Mouse (Mus musculus) left cerebral cortex, postnatal 36 days (tissue): ENCODE data around the gene Csmd2. TPM values are rescaled to one million over a fixed set of nuclear protein-coding genes. Genes with fewer than 3 reads are reported as not detected.

Source experiments
- DNase-seq, 2 experiments: peaks; one replicate each; pipeline ENCODE4 v3.0.0; 2021 to 2022; ENCODE audit warnings: low spot score in 2 of 2, mixed read lengths in 1 of 2
- intact Hi-C: fragments of 180-260 bp; cut with DNase I; formaldehyde crosslinking; loops from one replicate; pipeline ENCODE4 v1.15.1; 2025
- total RNA-seq, 2 experiments: library from RNA; stranded (reverse); gene quantifications; 2 replicates each; pipeline ENCODE4 v1.2.3; 2021

The Csmd2 gene
- total RNA-seq, 2 experiments from 2014 or later, result 48.3 to 73.3 TPM

DNA sequence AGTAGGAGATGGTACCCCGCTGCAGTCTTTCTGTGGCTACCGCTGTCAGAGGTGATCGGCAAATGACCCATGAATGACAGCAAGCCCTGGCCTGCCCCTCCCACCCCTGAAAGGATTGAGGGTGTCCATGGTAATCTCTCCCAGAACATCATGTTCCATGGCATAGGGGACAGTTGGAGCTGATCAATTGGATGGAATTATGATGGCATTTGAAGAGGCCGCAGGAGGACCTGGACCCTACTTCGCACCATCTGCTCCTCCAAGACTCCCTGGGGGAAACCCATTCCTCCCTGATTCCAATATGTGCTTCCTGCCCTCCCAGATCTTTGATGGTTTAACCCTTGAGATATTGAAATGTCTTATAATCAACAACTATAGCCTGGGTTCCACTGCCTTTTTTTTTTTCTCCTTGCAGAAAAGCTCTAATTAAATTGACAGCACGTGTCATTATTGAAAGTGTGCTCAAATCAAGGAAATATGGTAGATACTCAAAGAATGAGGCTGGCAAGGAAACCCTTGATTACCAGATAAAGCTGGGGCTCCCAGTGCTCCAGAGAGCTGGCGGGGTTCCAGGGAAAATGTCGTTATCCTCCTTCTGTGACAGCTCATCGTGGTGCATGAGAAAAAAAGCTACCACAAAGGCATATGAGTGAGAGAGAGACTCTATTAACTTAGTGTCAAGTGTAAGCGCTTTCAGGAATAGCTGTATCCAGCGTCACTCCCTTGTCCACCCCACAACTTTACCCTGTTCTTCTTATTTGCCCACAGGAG is 145.4 kb downstream of the Csmd2 start:
- no peak for DNase-seq
- intact Hi-C loops, result no loop called here

DNA sequence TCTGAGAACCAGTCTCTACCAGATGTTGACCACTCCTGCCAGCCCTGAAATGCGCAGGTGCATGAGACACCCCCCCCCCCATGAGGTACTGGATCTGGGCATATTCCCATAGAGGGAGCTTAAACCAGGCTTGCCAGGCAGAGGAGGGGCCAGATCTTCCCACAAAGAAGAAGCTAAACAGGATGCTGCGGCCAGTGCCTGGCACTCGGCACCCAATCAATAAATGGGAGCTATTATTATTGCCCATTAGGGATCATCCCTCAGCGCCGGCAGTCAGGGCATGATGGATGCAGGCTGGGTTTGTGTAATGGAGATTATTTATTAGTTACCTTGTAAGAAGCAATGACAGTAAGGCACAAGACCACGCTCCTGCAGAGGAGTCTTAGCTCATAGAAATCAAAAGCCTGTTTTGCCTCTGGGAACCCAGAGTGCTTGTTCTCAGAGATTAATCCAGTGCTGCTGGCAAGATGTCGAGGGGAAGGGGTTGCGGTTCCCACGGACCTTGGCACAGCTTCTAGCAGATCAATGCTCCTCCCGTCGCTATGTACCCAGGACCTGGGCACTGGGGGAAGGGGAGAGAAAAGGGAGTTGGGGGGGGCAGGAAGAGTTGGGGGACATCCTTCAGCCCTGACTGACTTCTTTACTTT is 146.8 kb downstream of the Csmd2 start:
- intact Hi-C loops, result no loop called here
- DNase-seq, result no peak

DNA sequence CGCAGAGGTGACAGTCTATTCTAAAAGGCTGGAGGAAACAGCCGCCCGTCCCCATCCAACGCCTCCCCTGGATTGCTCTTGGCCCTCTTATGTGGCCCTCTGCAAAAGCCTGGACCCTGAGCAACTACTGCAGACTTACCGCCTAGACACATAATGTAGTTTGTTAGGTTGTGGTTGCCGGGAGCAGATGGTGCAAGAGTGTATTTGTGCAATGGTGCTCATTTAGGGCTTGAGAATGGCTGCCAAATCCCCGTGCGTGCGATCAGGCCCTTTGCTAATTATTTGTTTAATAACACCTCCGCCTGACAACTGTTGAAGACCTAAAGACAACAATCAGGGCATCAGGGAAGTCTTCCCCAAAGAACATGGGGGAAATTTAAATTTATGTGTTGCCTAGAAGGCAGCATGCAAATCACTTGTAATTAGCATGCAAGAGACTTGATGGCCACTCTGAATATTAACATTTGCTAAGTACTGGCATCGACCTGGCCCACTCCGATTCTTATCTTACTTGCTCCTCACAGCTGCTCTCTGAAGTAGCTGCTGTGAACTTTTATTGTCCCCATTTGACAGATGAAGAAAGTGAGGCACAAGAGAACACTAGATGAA is 147.5 kb downstream of the Csmd2 start:
- intact Hi-C loops, result no loop called here
- no peak for DNase-seq

DNA sequence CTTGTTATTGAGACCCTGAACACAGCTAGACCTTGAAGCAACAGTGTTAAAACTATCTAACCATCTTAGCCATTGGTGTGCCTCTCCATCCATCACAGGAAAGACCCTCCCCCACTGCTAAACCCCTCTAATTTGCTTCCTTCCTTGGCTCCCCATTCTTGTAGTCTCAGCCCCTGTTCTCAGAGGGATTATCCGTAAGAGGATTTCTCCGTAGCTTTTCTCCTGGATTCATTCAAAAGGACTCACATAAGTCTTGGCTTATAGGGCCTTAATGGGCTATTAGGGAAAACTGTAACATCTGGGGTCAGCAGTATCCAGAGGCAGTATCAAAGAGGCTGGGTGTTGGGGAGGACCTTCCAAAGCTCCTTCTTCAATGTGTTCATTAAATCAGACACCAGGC is 152.3 kb downstream of the Csmd2 start:
- intact Hi-C loops, result no loop called here
- DNase-seq, result no peak

DNA sequence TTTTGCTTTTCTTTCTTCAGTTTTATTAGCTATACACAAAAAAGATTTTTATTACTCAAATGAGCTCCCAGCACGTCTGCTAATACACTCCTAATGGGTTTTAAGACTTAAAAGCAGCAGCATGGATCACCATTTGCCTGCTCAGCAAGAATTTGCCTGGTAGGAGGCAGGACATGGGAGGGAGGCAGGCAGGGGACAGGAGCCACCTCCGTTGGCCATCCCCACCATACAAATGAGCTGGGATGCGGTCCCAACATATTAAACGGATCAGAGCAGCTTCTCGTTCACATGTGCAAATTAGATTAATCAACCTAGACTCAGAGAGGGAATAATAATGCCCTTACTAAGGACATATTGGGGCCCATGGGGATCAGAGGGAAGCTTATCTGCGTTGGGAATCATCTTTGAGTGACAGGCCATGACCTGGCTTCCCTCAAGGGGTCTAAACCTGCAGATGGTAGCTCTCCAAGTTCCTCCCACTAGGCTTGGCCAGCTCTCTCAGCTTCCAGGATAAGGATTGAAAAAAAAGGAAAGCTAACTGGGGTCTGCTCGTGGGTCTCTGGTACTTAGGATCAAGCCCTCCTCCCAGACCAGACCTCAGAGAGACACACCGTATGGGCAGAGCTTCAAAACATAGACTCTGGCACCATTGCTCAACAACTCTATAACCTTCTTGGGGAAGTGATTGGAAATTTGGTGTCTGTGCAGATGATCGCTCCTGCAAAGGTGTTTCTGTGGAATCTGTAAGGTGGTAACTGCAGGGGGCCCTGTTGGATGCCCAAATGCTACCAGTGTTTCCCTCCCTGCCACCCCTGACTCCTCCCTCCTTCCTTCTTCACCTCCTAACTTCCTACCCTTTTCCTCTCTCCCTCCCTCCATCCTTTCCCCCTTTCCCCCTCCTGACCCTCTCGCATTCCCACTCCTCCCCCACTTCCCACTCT is 153.8 kb downstream of the Csmd2 start:
- no peak for DNase-seq
- intact Hi-C loops, result no loop called here

DNA sequence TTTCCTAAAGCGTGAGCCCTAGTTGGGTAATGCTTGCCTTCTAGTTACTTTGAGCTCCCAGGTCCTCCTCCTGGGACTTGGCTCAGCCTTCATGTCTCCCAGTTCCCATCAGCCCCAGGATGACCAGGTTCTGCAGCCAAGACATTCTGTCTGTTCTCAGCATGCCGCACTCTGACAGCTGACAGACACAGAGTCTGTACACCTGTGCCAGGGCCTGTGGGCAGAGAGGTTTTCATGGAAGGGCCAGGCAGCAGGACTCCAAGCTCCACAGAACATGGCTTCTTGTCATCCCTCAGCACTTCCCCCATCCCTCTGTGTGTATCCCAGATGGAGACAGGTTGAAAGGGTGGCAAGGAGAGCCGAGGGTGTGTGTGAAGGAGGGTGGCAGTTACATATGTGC is 154.6 kb downstream of the Csmd2 start:
- intact Hi-C loops, result no loop called here
- DNase-seq, result no peak

DNA sequence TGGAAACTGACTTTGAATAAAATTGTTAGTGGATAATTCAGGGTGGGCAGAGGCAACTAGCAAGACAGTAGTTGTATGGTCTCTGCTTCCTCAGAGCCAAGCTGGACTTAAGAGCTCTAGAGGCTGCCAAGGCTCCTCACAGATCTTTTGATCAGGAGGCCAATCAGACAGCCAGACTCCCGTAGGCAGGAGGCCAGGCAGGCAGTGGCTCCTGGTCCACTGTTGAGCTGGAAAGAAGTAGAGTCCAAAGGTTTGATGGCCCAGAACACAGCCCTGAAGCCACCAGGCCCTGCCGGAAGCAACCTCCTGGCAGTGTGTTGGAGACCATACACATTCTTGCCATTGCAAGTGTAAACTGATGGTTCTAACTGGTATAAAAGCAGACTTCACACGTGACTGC is 155.5 kb downstream of the Csmd2 start:
- intact Hi-C loops, result no loop called here
- DNase-seq, result no peak

DNA sequence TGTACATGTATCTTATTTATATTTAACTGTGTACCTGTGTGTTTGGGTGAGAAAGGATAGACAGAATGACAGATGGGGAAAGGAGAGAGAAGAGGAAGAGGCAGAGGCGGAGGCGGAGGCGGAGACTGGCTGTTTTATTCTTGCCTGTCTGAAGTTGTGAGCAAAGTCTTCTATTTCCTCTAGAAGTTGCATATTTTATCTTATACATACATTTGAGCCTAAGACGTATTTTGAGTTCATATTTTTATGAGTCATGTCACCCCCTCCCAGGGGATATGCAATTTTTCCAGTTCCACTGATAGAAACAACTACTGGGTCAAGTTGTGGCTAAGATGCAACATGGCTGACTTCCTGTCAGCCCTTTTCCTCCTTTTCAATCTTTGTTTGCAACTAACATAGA is 161.9 kb downstream of the Csmd2 start:
- no peak for DNase-seq
- intact Hi-C loops, result no loop called here

DNA sequence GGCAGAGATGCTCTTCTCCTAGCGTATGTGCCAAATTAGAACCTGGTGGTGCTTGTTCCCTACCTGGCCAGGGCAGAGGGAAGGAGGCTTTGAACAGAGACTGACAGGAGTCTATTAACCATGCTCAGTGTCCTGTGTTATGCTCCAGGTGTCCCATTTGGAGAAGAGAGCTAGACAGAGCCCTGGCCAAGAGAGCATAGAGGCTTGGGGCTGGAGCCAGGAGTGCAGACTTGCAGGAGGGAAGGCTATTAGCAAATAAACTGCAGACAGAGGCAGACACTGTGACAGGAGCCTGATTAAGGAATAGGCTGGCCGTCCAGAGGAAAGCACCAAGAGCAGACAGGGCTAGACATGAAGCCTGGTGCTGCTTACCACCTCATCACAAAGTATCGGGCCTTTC is 164.4 kb downstream of the Csmd2 start:
- intact Hi-C loops, result no loop called here
- no peak for DNase-seq

DNA sequence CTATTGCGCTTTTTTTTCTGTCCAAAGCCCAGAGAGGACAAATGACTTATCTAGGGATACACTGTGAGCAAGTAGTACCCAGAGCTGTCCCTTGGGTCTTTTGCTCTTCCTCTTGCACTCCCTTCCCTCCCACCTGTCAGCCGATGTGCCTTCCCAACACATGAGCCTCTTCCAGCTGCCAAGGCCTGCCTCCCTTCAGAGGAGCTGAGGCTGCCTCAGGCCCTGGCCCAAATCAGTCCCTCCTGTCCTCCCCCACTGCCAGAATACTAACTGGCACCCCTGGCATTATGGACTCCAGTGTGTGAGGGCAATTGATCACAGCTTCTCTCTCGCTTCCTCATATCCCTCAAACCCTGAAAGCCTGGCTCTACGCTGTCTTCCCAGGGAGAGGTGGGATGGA is 165.5 kb downstream of the Csmd2 start:
- intact Hi-C loops, result no loop called here
- DNase-seq, result no peak

DNA sequence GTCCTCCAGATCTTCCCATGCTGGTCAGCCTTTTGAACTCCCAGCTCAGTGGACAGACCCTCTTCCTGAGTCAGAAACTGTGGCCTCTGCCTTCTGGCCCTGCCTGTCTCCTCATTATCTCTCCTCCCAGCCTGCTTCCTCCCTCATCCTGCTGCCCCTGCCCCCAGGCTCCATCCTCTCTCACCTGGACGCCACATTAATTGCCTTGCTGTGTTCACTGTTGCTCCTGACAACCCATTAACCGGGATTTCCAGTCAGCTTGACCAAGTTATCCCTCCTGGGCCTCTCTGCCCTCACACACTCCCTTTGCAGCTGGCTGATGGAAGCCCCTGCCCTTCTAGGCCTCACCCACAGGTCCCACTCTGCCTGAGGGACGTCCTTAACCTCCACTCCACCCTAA is 167.6 kb downstream of the Csmd2 start:
- intact Hi-C loops, result no loop called here
- no peak for DNase-seq

DNA sequence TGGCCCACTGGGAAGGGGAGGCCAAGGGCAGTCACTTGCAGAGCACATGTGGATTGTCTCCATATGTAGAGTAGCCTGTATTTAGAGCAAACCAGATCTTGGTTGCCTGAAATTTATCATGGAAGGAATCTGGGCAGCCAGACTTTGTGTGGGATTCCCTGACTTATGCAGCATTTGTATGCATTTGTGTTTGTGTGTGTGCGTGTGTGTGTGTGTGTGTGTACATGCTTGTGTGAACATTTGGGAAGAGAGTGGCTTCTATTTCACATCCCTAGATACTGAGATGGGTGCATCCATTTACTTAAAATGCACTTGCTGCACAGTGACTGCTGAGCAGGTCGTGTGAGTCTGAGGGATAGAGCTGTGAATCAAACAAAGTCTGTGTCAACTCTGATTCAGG is 173.0 kb downstream of the Csmd2 start:
- intact Hi-C loops, result no loop called here
- no peak for DNase-seq

DNA sequence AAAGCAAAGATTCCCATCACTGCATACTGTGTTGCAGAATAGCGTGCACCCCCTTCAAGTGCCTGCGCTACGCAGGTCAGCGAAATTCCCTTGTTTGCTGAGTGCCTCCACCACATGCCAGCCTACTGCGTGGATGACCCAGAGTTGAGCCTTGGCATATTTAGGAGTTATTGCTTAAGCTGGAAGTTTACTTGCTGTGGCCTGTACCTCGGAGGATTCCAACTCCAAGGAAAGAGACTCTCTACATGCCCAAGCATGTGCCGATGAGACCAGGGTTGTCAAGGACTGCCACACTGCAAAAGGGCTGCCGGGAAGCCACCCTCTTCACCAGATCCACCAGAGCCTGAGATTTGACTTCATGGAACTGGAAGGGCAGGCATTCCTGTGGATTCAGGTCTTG is 182.5 kb downstream of the Csmd2 start:
- intact Hi-C loops, result no loop called here
- DNase-seq, result no peak

DNA sequence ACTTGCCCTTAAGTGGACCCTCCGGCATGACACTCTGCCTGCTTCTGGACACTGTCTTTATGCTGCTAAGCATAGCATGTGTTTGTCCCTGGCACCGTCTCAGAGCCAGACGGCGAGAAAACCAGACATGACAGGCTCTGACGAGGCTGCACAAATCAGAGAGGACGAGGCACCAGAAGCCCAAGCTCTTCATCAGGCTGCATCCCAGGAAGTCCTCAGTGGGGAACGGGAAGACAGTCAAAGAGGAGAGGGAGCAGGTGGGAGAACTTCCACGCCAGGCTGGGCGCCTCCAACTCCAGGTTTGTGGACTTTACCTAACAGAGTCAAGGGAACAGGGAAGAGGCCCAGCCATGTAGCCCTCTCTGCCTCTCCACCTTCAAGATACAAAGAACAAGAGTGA is 183.6 kb downstream of the Csmd2 start:
- intact Hi-C loops, result no loop called here
- no peak for DNase-seq

DNA sequence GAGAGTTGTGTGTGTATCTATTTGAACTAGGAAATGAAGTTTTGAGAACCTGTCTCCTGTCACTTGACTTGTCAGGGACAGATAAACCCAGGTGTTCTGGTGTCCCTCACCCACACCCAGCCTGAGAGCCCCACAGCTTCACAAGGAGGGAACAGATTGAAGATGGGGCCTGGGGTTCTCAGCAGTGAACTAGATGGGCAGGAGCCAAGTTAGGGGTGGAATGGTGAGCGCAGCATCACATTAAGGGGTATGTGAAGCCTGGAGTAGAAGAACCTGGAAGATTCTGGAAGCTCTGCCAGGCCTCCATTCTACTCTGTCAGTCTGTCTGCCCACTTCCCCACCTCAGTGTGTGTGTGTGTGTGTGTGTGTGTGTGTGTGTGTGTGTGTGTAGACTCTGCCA is 184.0 kb downstream of the Csmd2 start:
- intact Hi-C loops, result no loop called here
- no peak for DNase-seq

DNA sequence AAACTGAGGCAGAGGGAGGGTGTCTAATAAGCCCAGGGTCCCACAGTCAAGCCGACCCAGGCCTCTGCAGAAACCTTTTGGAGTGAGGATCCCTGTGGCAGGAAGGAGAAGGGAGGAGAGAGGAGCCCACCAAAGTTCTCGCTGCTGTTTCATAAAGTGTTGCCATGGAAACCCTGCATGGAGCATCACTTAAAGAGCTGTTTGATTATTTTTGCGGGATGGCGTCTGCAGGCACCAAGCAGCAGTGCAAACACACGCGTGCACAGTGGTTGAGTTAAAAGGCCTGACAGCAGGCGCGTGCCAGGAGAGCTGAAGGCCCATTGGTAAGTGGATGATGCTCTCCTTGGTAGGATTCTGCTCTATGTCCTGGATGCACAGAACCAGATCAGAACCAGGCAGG is 191.3 kb downstream of the Csmd2 start:
- no peak for DNase-seq
- intact Hi-C loops, result no loop called here

DNA sequence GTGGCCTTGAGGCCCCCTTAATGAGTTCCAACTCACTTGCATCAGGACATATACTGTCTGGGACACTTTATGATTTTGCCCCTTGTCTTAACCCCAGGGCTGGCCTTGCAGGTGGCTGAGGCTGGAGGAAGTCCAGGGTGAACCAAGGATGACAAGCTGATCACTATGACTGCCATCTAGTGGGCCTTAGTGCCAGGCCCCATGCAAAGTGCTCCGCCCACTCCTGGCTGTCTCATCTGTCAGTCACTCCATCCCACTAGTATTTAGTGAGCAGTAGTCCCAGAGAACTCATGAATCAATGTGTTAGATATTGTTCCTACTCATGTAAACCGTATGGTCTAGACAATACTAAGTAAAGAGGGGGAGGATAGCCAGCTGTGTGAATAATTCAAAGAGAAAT is 191.9 kb downstream of the Csmd2 start:
- no peak for DNase-seq
- intact Hi-C loops, result no loop called here

DNA sequence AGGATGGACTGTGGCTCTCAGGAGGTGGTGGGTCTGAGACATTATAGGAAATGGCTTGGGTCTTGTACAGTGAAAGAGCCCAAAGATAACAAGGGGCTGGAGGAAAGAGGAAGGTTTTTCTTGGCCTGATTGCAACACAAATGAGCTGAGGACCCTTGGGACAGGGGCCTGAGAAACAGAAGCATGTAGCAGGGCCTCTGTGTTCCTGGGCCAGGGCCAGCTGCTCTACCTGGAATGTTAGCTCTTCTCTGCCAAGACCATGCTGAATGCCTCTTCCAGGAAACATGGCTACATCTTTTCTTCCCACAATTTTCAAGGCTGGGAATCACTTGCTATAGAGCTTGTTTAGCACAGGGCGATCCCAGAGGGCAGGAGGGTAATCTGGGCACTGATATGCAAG is 197.1 kb downstream of the Csmd2 start:
- DNase-seq, result no peak
- intact Hi-C loops, result no loop called here

DNA sequence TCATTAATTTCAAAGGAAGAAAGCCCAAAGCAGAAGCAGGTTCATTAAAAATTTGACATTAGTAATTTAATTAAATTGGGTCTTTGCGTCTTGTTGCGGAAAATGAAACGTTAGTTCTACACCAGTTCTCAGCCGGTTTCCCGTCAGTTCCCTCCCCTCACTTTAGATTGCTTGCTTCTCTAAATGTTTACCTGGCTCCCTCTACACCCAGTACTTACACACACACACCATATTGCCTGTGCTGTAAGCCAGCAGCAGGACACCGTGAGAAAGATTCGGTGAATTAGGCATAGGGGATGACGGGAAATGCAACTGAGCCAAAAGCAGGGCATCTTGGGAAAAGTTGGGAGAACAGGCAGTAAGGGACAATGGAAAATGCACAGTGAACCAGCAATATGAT is 206.8 kb downstream of the Csmd2 start:
- no peak for DNase-seq
- intact Hi-C loops, result no loop called here

DNA sequence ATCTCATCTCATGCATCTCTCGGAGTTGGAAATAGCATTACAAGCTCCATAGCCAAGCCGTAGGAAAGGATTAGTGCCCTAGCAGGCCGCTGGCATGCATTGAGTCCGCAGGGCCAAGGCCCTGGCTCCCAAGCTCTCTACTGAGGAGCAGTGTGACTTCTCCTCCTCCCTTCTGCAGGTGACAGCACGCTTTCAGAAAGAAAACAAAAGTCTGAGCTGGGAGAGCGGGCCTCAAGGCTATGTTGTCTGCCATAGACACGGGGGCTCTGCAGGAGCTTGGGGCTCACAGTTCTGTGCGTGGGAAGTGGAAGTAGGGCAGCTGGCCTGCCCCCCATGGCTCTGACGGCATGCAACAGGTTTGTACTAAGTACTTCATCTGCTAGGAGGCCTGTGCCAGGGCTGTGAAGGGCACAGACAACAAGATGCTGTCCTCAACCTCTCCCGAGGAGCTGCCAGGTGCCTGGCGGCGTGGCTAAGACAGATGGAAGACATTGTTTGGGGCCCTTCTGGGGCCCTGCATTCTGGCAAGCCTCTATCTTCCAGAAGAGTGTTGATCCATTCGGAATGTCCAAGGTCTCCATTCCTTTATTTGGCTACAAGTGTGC is 230.4 kb downstream of the Csmd2 start:
- intact Hi-C loops, result no loop called here
- no peak for DNase-seq
